Mouse (Mus musculus): ENCODE data around the gene Atp6v1g2.

Atp6v1g2 gene

DNA sequence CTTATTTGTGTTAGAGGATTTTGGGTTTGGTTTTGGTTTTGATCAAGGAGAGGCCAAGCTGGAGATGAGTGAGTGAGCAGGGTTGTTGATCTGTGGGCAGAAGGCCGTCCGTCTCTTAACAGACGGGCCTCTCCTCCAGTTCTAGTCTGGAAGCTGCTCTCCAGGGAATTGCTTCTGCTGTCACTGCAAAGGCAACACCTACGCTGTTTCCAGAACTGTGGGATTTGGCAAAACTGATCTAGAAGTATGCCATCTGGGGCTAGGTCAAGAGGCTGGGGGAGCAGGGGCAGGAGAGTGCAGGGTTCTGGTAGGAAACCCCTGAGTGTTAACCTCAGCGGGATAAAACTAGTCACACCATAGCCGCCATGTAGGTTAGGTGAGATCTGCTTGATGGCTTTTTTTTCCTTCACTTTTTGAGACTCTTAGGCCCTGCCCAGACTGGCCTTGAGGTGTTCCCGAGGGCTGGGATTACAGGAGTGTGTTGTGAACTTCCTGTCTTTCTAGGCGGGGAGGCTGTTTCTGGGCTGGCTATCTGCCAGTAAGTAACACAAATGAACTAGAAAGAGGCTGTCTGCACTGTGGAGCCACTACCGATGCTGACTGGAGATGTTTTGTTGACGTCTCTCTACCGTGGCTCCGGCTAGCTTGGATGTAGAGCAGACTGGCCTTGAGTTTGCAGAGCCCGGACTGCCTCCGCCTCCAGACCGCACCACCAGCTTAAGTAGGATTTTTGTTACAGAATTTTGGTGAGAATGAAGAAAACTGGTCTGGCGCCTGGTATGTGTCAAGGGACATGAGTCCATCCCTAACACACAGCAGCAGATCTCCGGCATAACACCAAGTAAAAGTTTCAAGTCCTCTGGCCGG is at the start of gene Atp6v1g2:
Gene Atp6v1g2, plus strand, starts transcription at position 547 of the 867 bp plus-strand sequence.
- no peak for DNase-seq (ENCODE audit: low spot score in 2 of 2)

DNA sequence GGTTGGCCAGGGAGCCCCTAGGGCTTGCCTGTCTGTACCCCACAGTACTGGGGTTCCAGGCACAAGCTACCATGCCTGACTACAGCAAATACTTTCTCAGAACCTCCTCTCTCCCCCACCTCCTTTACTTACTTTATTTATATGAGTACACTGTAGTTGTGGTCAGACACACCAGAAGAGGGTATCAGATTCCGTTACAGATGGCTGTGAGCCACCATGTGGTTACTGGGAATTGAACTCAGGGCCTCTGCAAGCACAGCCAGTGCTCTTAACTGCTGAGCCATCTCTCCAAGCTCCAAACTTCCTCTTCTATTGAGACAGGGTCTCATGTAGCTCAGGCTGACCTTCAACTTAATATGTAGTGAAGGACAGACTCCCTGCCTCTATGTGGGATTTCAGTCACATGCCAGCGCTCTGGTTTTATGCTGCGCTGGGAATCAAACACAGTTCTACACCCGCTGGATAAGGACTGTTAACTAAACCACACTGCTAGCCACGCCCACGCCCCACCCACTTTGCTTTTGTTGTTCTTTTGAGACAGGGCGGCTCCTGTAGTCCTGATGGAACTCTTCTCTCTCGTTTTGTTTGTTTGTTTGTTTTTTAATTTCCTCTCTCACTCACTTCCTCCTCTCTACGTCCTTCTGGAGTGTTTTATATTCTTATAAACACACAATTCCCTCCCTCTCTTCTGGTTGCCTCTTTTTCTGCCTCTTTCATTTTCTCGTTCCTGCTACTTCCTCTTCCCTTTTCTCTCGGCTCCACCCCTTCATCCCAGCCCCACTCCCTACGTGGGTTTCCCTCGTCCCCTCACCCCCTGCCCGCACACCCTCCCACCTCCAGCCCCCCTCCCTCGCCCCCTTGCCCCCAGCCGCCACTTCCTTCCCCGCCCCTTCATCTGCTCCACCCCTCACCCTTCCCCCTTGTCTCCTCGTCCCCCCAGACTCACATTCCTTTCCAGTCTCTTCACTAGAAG is 47.5 kb upstream of the Atp6v1g2 start:
- peak in 1 of 2 experiments; percentile 90 for DNase-seq (ENCODE audit: low spot score in 2 of 2)

DNA sequence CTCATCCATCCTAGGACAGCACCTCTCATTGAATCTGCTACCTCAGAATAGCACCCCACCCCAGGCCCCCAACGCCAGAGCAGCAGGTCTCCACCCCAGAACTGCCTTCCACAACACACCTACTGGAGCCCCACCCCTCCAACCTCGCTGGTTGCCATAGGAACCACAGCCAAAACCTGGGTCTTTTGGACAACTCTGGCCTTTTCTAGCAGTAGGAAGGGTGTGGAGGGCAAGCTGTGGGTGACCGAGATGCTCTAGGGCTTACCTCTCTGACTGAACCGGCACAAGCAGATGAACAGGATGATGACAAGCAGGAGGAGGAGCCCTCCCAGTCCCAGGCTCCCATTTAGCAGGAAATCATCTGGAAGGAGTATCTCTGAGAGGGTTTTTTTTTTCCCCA is 46.8 kb upstream of the Atp6v1g2 start:
- DNase-seq (ENCODE audit: low spot score in 2 of 2): peak in 1 of 2 experiments; percentile 72

DNA sequence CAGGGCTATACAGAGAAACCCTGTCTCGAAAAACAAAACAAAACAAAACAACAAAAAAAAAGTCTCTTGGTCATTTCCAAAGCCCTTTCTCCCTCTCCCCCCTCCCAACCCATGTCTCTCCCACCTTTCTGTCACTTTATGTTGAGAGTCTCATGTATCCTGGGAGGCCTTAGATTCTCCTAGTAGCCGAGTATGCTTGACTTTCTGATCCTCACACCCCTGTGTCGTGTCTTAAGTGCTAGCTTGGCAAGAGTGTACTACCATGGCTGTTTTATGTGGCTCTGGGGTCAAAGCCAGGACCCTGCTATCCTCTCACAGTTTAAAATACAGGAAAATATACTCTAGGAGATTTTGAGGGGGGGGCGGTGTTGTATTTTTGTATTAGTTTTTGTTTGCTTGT is 46.1 kb upstream of the Atp6v1g2 start:
- DNase-seq (ENCODE audit: low spot score in 2 of 2): no peak

DNA sequence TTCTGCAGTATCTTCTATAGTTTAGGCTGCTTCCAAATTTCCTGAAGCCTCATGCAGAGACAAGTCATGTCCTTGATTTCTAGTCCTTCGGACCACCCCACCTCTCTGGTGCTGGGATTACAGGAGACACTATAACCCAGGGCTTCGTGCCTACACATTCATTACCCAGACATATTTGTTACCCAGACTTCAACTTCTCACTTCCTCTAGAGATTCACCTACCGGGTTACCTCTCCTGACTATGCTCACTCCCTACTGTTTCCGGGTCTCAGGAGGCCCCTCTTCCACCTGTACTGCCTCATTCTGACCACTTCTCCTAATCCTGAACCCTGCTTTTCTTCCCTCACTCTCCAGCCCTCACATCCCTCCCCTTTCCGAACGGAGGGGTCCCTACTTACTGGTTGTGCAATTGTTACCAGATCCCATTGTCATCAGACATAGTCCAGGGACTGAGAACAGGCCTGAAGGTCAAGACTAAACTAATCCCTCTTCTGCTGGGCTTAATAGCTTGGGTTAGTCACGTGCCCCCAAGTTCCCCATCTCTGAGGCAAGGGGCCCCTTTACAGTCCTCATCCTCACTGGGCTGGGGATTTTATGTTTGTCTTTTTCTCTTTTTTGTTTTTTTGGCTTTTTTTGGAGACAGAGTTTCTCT is 45.4 kb upstream of the Atp6v1g2 start, which contains the start of gene Lst1:
Gene Lst1, minus strand, starts transcription at position 481 of the 652 bp plus-strand sequence.
- no peak for DNase-seq (ENCODE audit: low spot score in 2 of 2)

DNA sequence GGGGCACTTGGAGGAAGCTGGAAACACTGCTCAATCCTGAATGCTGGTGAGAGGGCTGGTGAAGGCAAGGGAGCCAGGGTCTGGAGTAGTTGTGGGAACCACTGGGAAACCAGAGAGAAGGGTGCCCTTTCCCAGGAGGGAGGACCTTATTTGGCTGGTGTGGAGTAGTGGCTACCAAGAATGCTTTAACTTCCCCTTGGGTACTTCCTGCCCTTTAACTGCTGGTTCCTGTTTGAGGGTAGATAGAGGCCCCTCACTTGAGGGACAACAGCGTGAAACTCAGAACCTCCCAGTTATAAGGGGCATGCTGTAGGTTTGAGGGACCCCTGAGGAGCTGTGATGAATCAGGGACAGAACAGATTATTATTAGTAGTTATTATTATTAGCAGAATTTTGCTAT is 44.3 kb upstream of the Atp6v1g2 start:
- peak in 1 of 2 experiments; percentile 23 for DNase-seq (ENCODE audit: low spot score in 2 of 2)

DNA sequence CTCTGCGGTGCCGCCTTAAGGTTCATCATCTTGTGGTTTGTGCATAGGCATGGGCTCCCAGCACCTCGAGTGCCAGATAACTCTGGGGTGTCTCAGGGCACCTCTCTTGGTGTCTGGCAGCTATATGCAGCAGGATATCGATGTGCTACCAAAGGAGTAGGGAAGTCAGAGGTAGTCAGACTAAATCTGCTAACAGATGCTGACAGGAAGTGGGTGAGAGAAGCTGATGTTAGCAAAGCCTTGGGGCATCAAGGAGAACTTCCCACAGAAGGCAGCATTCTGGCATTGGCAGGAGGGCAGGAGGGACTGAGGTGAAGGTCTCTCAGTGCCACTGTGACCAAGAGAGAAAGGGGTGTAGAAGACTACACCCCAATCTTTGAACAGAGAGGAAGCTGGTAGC is 43.4 kb upstream of the Atp6v1g2 start:
- DNase-seq (ENCODE audit: low spot score in 2 of 2): peak in 1 of 2 experiments; percentile 35

DNA sequence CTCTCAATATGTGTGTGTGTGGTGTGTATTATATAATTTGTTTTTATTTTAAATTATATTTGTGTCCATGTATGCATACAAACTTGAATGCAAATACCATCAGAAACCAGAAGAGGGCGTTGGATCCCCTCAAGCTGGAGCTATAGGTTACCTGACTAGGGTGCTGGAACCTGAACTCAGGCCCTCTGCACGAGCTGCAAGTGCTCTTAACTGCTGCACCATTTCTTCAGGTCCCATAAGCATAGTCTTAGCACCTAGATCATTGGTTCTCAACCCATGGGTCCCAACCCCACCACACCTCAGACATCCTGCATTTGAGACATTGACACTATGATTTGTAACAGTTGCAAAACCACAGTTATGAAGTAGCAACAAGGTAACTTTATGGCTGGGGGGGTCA is 41.7 kb upstream of the Atp6v1g2 start:
- DNase-seq (ENCODE audit: low spot score in 2 of 2): no peak

DNA sequence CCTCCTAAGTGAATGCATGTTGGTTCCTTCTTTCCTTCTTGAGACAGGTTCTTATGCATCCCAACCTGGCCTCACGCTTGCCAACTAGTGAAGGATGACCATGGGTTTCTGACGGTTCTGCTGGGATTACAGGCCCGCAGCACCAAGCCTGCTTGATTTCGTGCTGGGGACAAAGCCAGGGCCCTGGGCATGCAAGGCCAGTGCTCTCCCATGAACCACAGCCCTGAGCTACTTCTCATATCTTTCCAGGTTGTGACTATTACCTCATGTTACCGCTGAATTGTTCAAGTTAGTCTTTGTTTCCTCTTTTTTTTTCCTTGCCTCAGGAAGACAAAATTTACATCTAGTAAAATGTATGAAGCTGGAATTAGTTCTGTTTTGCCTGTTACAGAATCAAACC is 40.5 kb upstream of the Atp6v1g2 start:
- no peak for DNase-seq (ENCODE audit: low spot score in 2 of 2)

DNA sequence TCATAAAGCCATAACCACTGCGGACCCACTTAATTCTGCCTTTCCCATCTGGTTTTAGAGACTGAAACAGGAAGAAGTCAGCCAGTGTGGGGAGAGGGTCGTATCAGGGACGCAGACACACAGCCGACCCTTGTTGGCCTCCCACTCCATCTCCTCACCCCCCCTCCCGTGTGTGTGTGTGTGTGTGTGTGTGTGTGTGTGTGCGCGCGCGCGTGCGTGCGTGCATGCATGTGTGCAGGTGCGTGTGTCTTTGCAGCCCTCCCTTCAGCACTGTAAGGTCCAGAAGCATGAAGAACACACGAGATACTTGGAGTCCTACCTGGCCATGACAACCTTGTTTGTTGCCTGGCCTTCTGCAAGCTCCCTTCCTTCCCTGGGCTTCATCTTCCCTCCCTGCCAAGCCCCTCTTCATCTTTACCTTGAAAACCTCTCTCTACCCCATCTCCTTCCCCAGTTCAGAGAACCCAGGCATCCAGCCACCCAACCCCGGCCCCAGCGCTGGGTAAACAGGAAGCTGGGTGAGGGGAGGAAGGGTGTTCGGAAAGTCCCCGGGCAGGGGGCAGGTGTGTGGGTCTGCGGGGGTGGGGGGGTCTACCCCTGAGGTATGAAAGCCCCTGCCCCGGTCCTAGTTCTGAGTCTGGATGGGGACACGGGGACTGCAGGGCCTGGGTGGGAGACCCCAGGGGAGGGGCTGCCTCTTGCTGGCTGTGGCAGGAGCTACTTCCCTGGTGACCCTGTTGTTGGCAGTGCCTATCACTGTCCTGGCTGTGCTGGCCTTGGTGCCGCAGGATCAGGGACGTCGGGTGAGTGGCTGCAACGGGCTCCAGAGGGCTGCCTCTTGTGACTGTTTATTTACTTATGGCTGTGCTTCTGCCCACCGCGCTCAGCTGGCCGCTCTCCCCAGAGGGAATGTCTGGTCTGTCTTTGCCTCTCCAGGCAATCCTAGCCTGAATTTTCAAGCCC is 39.3 kb upstream of the Atp6v1g2 start, which contains the start of gene Ltb:
Gene Ltb, plus strand, starts transcription at position 559 of the 963 bp plus-strand sequence.
- peak; percentile 51 to 81 for DNase-seq (ENCODE audit: low spot score in 2 of 2)

DNA sequence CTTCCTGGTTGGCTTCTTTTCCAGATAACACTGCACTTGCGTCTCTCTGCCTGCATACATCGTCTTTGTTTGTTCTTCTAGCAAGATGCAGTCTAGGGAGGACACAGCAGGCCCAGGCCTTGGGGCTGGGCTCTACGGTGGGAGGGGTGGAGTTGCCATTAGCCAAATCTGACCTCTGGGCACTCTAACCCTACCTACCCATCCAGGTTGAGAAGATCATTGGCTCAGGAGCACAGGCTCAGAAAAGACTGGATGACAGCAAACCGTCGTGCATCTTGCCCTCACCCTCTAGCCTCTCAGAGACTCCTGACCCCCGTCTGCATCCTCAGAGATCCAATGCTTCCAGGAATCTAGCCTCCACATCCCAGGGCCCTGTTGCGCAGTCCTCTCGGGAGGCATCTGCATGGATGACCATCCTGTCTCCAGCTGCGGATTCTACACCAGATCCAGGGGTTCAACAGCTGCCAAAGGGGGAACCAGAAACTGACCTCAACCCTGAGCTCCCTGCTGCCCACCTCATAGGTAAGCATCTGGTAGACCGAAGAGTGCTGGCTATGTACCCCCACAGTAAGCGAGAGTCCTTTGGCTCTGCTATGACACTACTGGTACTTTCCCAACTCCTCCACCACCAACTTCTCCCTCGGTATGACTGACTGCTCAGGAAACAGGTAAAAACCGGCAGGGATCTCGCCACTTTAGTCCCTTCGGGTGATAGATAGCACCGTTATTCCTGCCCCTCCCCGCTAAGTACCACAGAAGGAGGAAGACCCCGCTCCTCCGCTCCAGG is 38.4 kb upstream of the Atp6v1g2 start:
- peak; percentile 30 to 36 for DNase-seq (ENCODE audit: low spot score in 2 of 2)

DNA sequence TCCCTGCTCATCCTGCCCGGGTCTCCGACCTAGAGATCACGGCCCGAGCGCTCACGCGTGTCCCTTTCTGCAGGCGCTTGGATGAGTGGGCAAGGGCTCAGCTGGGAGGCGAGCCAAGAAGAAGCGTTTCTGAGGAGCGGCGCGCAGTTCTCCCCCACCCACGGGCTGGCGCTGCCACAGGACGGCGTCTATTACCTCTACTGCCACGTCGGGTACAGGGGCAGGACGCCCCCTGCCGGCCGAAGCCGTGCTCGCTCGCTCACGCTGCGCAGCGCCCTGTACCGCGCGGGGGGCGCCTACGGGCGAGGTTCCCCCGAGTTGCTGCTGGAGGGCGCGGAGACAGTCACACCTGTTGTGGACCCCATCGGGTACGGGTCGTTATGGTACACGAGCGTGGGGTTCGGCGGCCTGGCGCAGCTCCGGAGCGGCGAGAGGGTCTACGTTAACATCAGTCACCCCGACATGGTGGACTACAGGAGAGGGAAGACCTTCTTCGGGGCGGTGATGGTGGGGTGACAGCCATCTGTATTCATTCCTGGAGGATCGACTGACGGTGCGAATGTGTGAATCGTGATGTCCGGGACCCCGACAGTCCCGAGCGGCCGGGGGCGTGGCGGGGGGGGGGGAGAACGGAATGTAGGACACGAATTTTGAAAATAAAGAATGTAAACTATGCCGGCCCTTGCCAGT is 37.7 kb upstream of the Atp6v1g2 start:
- DNase-seq (ENCODE audit: low spot score in 2 of 2): peak; percentile 83 to 92

DNA sequence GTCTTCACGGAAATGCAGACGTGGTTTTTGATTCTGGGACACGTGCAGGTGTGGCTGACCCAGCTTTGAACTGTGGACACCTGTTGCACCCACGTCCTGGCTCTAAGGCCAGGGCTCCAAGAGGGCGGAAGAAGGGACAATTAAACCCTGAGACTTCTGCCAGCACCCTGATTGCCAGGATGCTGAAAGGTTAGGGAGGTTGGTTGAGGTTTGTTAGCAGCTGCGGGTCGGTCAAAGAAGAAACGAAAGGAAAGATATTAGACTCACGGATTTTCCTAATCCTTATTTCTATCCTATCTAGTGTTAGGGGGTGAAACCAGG is 37.2 kb upstream of the Atp6v1g2 start:
- no peak for DNase-seq (ENCODE audit: low spot score in 2 of 2)

DNA sequence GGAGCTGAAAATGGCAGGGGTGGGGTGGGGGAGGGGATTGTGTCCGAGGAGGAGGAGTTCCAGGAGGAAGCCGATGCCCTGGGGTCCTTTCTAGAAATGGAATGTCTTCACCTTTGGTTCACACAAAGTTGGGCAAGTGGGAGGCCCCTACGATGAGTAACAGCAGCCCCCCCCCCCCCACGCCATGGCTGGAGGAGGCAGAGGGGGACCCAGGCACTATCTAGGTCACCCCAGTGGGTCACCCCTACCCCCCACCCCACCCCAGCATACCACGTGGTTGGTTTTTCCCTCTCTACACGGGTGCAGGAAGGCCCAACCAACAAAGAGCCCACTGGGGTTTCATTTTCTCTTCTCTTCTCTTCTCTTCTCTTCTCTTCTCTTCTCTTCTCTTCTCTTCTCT is 36.3 kb upstream of the Atp6v1g2 start:
- no peak for DNase-seq (ENCODE audit: low spot score in 2 of 2)

DNA sequence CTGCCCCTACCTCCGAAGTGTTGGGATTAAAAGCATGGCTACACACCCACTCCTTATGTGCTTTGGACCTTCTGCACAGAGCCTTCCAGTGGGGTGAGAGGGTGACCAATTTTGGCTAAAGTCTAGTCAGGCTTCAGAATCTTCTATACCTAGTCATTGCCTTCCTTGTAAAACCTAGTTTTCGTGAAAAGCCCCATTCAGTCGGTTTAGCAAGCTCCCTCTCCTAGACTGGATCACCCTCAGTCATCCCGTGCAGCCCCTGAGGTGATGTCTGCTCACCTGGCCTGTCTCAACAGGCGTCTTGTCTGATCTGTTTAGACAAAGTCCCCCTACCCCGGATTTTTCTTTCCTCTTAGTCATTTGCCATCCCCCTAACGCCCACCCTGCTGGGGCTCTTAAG is 35.4 kb upstream of the Atp6v1g2 start:
- DNase-seq (ENCODE audit: low spot score in 2 of 2): no peak

DNA sequence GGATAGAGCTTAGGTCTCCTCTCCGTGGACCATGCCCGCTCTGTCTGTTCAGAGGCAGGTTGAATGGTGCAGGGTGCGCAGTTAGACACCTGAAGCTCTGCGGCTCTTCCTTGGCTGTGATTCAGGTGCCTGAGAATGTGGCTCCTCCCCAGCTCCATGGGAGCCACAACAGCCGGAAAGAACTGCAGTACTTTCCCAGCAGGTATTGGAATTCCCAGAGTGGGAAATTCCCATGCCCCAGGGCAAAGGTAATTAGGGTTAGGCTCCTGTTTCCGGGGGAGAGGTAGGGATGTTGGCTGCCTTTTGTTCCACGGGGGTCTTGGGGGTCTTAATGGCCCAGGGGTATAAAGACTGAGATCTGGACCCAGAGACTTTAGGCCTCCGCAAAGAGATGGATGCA is 34.5 kb upstream of the Atp6v1g2 start:
- DNase-seq (ENCODE audit: low spot score in 2 of 2): no peak

DNA sequence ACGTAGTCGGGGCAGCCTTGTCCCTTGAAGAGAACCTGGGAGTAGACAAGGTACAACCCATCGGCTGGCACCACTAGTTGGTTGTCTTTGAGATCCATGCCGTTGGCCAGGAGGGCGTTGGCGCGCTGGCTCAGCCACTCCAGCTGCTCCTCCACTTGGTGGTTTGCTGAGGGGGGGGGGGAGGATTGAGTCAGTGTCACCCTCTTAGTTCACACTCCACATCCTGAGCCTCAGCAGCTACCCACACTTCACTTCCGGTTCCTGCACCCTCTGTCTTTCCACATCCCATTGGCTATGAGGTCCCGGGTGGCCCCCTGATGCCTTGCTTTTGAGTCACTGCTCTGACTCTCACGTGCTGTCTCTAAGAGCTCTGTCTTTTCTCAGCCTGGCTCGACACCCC is 33.1 kb upstream of the Atp6v1g2 start:
- peak in 1 of 2 experiments; percentile 63 for DNase-seq (ENCODE audit: low spot score in 2 of 2)

DNA sequence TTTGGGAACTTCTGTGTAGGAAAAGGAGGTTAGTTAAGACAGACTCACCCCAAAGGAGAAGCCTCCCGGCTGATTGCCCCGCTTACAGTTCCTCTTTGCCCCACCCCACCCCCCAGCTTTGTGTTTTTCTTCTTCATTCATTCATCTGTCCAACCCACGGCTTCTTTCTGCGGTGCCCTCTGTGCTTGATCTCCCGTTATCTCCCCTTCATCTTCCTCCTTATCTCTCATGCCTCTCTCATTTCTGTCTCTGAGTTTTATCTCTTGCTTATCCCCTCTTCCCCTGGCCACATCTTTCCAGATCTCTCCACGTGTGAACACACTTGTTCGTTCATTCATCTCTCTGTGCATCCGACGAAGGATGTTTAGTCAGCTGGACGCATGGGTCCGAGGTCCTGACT is 32.3 kb upstream of the Atp6v1g2 start:
- DNase-seq (ENCODE audit: low spot score in 2 of 2): peak in 1 of 2 experiments; percentile 61

DNA sequence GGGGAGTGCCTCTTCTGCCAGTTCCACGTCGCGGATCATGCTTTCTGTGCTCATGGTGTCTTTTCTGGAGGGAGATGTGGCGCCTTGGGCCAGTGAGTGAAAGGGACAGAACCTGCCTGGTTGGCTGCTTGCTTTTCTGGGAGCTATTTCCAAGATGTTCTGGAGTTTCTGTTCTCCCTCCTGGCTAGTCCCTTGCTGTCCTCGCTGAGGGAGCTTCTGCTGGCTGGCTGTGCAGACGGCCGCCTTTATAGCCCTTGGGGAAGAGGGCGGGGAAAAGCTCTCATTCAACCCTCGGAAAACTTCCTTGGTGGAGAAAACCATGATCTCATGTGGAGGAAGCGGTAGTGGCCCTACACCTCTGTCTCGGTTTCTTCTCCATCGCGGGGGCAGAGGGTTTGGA is 31.7 kb upstream of the Atp6v1g2 start, which contains the start of gene Tnf:
Gene Tnf, minus strand, starts transcription at position 221 of the 400 bp plus-strand sequence.
- peak; percentile 57 to 69 for DNase-seq (ENCODE audit: low spot score in 2 of 2)
